Mouse (Mus musculus): Measurements from ENCODE around the gene Smad3. TPM values are rescaled to one million over a fixed set of nuclear protein-coding genes. Genes with fewer than 3 reads are reported as not detected.

Gene Smad3
- polyA plus RNA-seq, 1 experiment = 25.5 TPM

DNA sequence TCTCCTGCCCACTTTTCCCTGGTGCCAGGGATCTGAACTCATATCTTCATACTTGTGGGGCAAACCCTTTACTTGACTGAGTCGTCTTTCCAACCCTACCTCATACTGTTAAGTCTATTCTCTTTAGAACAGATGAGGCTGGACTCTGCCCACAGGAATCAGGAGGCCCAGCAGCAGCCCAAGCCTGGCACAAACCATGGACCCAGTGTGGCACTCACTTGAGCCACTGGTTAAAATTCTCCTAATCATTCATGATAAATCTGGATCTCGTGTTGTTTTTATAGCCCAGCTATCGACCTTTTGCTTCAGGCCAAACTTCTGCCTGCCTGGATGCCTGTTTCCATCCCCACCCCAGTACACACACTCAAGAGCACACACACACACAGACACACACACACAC is 26.8 kb upstream of the Smad3 start:
- Histone ChIP-seq H3ac (ENCODE audit: control insufficient read depth, insufficient read length) (no peak overlapping the region), H3K79me2 (ENCODE audit: control insufficient read depth, insufficient read depth) (no peaks in the 10 kb centered on the region), H3K36me3 (ENCODE audit: control insufficient read depth, insufficient read depth) (no peaks in the 10 kb centered on the region), H3K4me2 (ENCODE audit: low read depth) (no peak overlapping the region), H3K4me3 (no peak overlapping the region), H3K27me3 (ENCODE audit: control insufficient read depth, insufficient read depth, insufficient read length) (no peaks in the 10 kb centered on the region)
- TF ChIP-seq TCF3 (IDR thresholded peaks at IDR 0.05; ENCODE audit: insufficient read length, low read depth) (no peak), E2F4 (IDR thresholded peaks at IDR 0.05; ENCODE audit: insufficient read depth) (no peak), TCF12 (IDR thresholded peaks at IDR 0.05; ENCODE audit: insufficient read depth, poor library complexity, severe bottlenecking) (no peak), CEBPB (IDR thresholded peaks at IDR 0.05; ENCODE audit: insufficient read depth, poor library complexity, severe bottlenecking) (no peak), MAX (IDR thresholded peaks at IDR 0.05; ENCODE audit: low read depth) (no peak), USF1 (IDR thresholded peaks at IDR 0.05; ENCODE audit: low read depth) (no peak), POLR2A (IDR thresholded peaks at IDR 0.05; ENCODE audit: insufficient read length, low read depth) (no peak), POLR2AphosphoS2 (IDR thresholded peaks at IDR 0.05; ENCODE audit: insufficient read length, low read depth) (no peak), SRF (IDR thresholded peaks at IDR 0.05; ENCODE audit: control insufficient read depth, insufficient read length, low read depth) (no peak), REST (IDR thresholded peaks at IDR 0.05; ENCODE audit: insufficient read depth, insufficient read length) (no peak), MYOG (IDR thresholded peaks at IDR 0.05; ENCODE audit: control insufficient read depth in 1 of 3, insufficient read depth in 1 of 3, insufficient read length in 2 of 3, low read depth in 2 of 3) (no peak)

- H3K4me3 ChIP-seq = no peak overlapping the region
- no peak overlapping the region for H3ac ChIP-seq (ENCODE audit: control insufficient read depth, insufficient read length)
- H3K27me3 ChIP-seq (ENCODE audit: control insufficient read depth, insufficient read depth, insufficient read length) = no peaks in the 10 kb centered on the region
- no peak overlapping the region for H3K4me2 ChIP-seq (ENCODE audit: low read depth)
- H3K79me2 ChIP-seq (ENCODE audit: control insufficient read depth, insufficient read depth) = no peaks in the 10 kb centered on the region
- no peak for TF ChIP-seq POLR2AphosphoS2 (IDR thresholded peaks at IDR 0.05; ENCODE audit: insufficient read length, low read depth)
- TF ChIP-seq POLR2A (IDR thresholded peaks at IDR 0.05; ENCODE audit: insufficient read length, low read depth) = no peak
- TF ChIP-seq MYOG (IDR thresholded peaks at IDR 0.05; ENCODE audit: control insufficient read depth in 1 of 3, insufficient read depth in 1 of 3, insufficient read length in 2 of 3, low read depth in 2 of 3) = no peak
- TF ChIP-seq CEBPB (IDR thresholded peaks at IDR 0.05; ENCODE audit: insufficient read depth, poor library complexity, severe bottlenecking) = no peak
- TF ChIP-seq TCF3 (IDR thresholded peaks at IDR 0.05; ENCODE audit: insufficient read length, low read depth) = no peak
- no peak for TF ChIP-seq TCF12 (IDR thresholded peaks at IDR 0.05; ENCODE audit: insufficient read depth, poor library complexity, severe bottlenecking)
- no peak for TF ChIP-seq E2F4 (IDR thresholded peaks at IDR 0.05; ENCODE audit: insufficient read depth)
- TF ChIP-seq MAX (IDR thresholded peaks at IDR 0.05; ENCODE audit: low read depth) = no peak
- TF ChIP-seq MYOD1 (IDR thresholded peaks at IDR 0.05; ENCODE audit: control insufficient read depth in 1 of 3, insufficient read length in 2 of 3, low read depth in 2 of 3) = no peak
- no peaks in the 10 kb centered on the region for H3K36me3 ChIP-seq (ENCODE audit: control insufficient read depth, insufficient read depth)
Measured at GRCm38 (mm10) chr9:63782744-63783143, 24.9 kb upstream of the Smad3 start.

DNA sequence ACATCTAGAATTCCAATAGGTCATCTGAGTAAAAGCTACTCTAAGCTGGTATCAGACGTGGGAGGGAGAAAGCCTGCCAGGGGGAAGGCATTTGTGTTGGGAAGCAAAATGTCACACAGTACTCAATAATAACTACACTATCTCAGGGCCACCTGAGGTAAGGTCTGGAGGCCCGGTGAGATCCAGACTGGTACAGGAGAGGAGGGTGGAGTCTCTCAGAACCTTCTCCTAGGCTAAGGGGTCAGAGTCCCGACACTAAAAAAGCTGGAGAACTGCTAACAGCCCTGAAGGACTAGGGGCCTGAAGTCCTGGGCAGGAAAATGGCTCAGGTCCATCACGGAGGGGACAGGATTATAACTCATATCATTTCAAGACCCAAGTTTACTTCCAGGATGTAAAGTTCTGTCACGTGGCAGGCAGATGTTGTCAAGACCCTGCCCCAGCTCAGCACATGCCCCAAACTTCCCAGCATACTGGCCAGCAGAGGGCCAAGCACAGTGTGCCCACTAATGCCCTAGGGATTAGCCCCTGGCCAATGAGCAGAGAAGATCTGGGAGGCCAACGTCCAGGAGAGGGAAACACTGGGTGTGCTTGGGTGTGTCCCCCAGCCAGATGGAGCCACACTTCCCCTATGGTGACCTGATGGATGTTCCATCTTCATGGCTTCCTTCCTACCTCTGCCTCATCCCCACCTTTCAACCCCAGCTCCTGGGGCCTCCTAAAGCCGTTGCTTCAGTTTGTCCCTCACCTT is 24.1 kb upstream of the Smad3 start:
- Histone ChIP-seq H3K4me2 (ENCODE audit: low read depth) (no peak overlapping the region), H3K79me2 (ENCODE audit: control insufficient read depth, insufficient read depth) (no peaks in the 10 kb centered on the region), H3K36me3 (ENCODE audit: control insufficient read depth, insufficient read depth) (no peaks in the 10 kb centered on the region), H3K27me3 (ENCODE audit: control insufficient read depth, insufficient read depth, insufficient read length) (no peaks in the 10 kb centered on the region), H3ac (ENCODE audit: control insufficient read depth, insufficient read length) (no peak overlapping the region), H3K4me3 (no peak overlapping the region)
- no peak for TF ChIP-seq CEBPB (IDR thresholded peaks at IDR 0.05; ENCODE audit: insufficient read depth, poor library complexity, severe bottlenecking)

DNA sequence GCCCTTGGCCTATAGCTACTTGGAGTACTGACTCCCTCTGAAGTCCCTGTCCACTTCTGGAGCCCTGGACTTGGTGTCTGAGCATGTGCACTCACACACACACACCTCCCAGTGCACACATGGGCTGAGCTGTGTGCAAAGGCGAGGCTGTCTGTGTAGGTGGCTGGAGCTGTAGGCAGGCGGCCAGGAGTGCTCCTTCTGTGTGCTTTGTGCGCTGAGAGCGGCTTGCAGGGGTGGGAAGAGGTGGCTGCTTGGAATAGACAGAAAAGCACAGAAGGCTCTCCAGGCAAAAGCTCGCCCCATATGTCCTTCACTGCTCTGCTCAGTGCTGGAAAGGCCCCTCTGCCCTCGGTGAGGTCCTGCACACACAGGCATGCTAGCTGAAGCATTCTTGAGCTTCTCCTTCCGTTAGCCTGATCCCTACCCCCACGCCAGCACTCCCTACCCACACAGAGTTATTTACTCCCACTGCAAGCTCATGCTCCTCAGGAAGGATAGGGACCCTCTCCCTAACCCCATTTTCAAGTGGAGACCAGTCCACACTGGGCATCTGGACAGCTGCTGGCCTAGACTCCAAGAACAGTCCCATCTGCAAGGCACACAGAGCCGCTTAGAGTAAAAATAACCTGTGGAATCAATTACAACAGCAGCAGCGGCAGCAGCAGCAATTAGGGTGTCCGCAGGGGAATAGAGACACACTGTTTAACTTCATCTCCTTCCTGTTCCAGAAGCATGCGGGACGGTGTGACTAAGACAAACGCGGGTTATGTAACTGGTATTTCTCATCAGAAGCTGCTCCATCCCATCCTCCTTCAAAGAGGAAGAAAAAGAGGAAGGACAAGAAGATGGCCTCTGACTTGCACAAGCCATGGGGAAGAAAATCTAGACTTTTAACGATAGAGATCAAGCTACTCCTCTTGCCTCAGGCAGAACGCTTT is 22.4 kb upstream of the Smad3 start:
- Histone ChIP-seq H3K27me3 (ENCODE audit: control insufficient read depth, insufficient read depth, insufficient read length) (no peaks in the 10 kb centered on the region), H3K4me2 (ENCODE audit: low read depth) (no peak overlapping the region), H3K36me3 (ENCODE audit: control insufficient read depth, insufficient read depth) (no peaks in the 10 kb centered on the region), H3K4me3 (no peak overlapping the region), H3K79me2 (ENCODE audit: control insufficient read depth, insufficient read depth) (no peaks in the 10 kb centered on the region), H3ac (ENCODE audit: control insufficient read depth, insufficient read length) (no peak overlapping the region)
- TF ChIP-seq MYOD1 (IDR thresholded peaks at IDR 0.05; ENCODE audit: control insufficient read depth in 1 of 3, insufficient read length in 2 of 3, low read depth in 2 of 3) (peak in 1 of 3 experiments; percentile 6), POLR2AphosphoS2 (IDR thresholded peaks at IDR 0.05; ENCODE audit: insufficient read length, low read depth) (no peak)

DNA sequence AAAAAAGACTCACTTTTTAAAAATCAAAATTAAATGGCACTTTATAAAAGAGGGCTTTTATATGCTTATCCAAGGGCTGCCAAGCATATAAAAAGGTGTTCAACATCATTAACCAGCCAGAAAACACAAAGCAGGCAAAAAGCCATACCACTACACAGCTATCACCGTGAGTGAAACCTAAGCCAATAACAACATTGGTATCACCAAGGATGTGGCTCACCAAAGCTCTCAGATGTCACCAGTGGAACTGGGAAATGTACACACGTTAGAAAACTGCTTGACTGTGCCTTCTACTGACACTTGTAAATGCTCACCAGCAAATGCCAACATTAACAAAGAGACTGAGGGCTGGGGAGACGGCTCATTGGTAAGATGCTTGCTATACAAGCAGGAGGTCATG is 18.9 kb upstream of the Smad3 start:
- TF ChIP-seq CEBPB (IDR thresholded peaks at IDR 0.05; ENCODE audit: insufficient read depth, poor library complexity, severe bottlenecking) (no peak), USF1 (IDR thresholded peaks at IDR 0.05; ENCODE audit: low read depth) (no peak)
- no peak overlapping the region for H3ac ChIP-seq (ENCODE audit: control insufficient read depth, insufficient read length)
- H3K4me3 ChIP-seq = no peak overlapping the region
- H3K79me2 ChIP-seq (ENCODE audit: control insufficient read depth, insufficient read depth) = no peaks in the 10 kb centered on the region
- H3K27me3 ChIP-seq (ENCODE audit: control insufficient read depth, insufficient read depth, insufficient read length) = no peaks in the 10 kb centered on the region
- H3K4me2 ChIP-seq (ENCODE audit: low read depth) = no peak overlapping the region
- no peaks in the 10 kb centered on the region for H3K36me3 ChIP-seq (ENCODE audit: control insufficient read depth, insufficient read depth)
